Mouse (Mus musculus): ENCODE data around the gene Tnfrsf11a. TPM values are rescaled to one million over a fixed set of nuclear protein-coding genes. Genes with fewer than 3 reads are reported as not detected.

Gene Tnfrsf11a
- polyA plus RNA-seq (2014; fragmentation: Illumina TruSeq; extraction: RNeasy Lipid Tissue Mini Kit (QIAGEN cat#74804); ENCODE audit: low replicate concordance) = 34.7 TPM

DNA sequence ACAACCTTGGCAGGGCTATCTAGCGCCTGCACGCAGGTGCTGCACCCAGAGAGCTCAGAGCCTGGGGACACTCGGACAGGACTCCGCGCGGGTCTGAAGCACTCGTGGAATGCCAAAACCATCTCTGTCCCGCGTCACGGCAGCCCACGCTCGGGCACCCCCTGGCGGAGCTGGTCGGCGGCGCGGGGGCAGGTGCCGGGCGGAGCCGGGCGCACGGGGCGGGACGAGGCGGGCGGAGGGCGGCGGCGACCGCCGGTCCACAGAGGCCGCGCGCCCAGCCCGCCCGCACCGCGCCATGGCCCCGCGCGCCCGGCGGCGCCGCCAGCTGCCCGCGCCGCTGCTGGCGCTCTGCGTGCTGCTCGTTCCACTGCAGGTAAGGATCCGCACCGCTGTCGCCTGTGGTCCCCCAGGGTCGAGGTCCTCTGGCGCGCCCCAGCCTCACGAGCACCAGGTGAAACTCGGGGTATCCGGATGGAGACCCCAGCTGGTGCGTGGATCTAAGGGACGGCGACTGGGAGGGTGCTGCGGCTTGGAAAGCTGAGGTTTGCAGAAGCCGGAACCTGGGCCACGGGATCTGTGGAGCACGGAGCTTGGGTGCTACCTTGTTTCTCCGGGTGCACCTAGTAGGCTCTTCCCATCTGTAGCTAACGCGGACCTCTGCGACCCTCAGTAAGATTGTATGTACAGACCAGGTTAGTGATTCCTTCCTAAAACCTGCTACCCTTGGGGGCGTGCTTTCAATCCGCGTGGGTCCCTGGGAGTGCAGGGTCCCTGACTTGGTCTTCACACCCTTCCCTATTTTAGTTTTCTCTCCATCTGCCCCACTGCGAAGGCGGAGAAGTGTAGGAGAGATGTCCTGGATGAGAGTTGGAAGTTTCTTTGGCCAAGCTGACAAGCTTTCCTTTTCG, at the start of gene Tnfrsf11a:
Gene Tnfrsf11a (plus strand): TSS at position 262 of the 908 bp plus-strand sequence.

Other genes starting within 250 kb of the Tnfrsf11a start
- 32.0 TPM for gene Pign, start 117.0 kb upstream of the Tnfrsf11a start, polyA plus RNA-seq (2014; fragmentation: Illumina TruSeq; extraction: RNeasy Lipid Tissue Mini Kit (QIAGEN cat#74804); ENCODE audit: low replicate concordance)
- 81.1 TPM for gene Relch, start 116.9 kb upstream of the Tnfrsf11a start, polyA plus RNA-seq (2014; fragmentation: Illumina TruSeq; extraction: RNeasy Lipid Tissue Mini Kit (QIAGEN cat#74804); ENCODE audit: low replicate concordance)
- 8.8 TPM for gene Zcchc2, start 209.7 kb downstream of the Tnfrsf11a start, polyA plus RNA-seq (2014; fragmentation: Illumina TruSeq; extraction: RNeasy Lipid Tissue Mini Kit (QIAGEN cat#74804); ENCODE audit: low replicate concordance)

All from small intestine, adult 10 weeks (tissue).